Mouse (Mus musculus) subcutaneous adipose tissue, adult 2 months (tissue): Measurements from ENCODE around the gene Gon7. TPM values are rescaled to one million over a fixed set of nuclear protein-coding genes. Genes with fewer than 3 reads are reported as not detected.

Experiments
- polyA plus RNA-seq: library from polyadenylated mRNA; depleted of rRNA; stranded (reverse); fragments of >200 nt; gene quantifications from 2 replicates; pipeline ENCODE4 v1.2.3, GENCODE M21; 2012; ENCODE audit warnings: low replicate concordance; rRNA removed

The Gon7 gene
- 3.9 and 13.3 TPM in 2 replicates for polyA plus RNA-seq

GRCm38 (mm10) chr12:102757689-102758402 lies at the start of gene Gon7, which contains the start of the genes Gm28051 and Ubr7:
TSS of gene Gon7 (minus strand) at chr12:102757803.
TSS of gene Gm28051 (minus strand) at chr12:102757765.
TSS of gene Ubr7 (plus strand) at chr12:102757967.

GRCm38 (mm10) chr12:102758403-102758756 lies 777 bp upstream of the Gon7 start, which contains the start of gene Gm20604:
TSS of gene Gm20604 (minus strand) at chr12:102758672.

GRCm38 (mm10) chr12:102743589-102744574 lies 13.7 kb downstream of the Gon7 start, which contains the start of the genes Moap1 and Tmem251:
TSS of gene Moap1 (minus strand) at chr12:102743661.
TSS of gene Tmem251 (plus strand) at chr12:102743762.

GRCm38 (mm10) chr12:102704457-102705198 lies 53.0 kb downstream of the Gon7 start, which contains the start of gene Itpk1:
TSS of gene Itpk1 (minus strand) at chr12:102704930.

Other genes with a start within 250 kb of the Gon7 start
- 0.32 TPM in 1 of 2 replicates, not detected in the other for gene Chga, start 202.8 kb downstream of the Gon7 start, polyA plus RNA-seq
- 56.8 and 72.6 TPM in 2 replicates for gene Itpk1, start 52.9 kb downstream of the Gon7 start, polyA plus RNA-seq
- gene Moap1, start 14.1 kb downstream of the Gon7 start, polyA plus RNA-seq = 0.50 TPM in 1 of 2 replicates, not detected in the other
- 1.7 and 2.6 TPM in 2 replicates for gene Tmem251, start 14.0 kb downstream of the Gon7 start, polyA plus RNA-seq
- gene Gm28051, start within 50 bp of the Gon7 start, polyA plus RNA-seq = not detected in 2 replicates
- gene Ubr7, start 164 bp upstream of the Gon7 start, polyA plus RNA-seq = 14.4 and 21.8 TPM in 2 replicates
- 2.8 and 3.5 TPM in 2 replicates for gene Gm20604, start 869 bp upstream of the Gon7 start, polyA plus RNA-seq
- 13.7 and 25.4 TPM in 2 replicates for gene Btbd7, start 120.7 kb upstream of the Gon7 start, polyA plus RNA-seq
- gene Cox8c, start 141.5 kb upstream of the Gon7 start, polyA plus RNA-seq = not detected in 2 replicates
- gene Unc79, start 191.1 kb upstream of the Gon7 start, polyA plus RNA-seq = 0.24 and 1.2 TPM in 2 replicates